Mouse (Mus musculus) heart, embryonic 14.5 days (tissue): Measurements from ENCODE around the gene Upf3b. TPM values are rescaled to one million over a fixed set of nuclear protein-coding genes. Genes with fewer than 3 reads are reported as not detected.
"Not testable (repeated sequence)": the region's sequence is repeated elsewhere in the genome, so short reads cannot be mapped to it uniquely, and the experiment has no call there.

ENCODE experiments used
- ATAC-seq: fragments of 200-750 bp; cut with Nextera tagmentation; 2 replicates; pipeline ENCODE4 v1.8.0; 2017; ENCODE audit warnings: low read depth, moderate TSS enrichment; ENCODE audit not compliant: insufficient number of reproducible peaks, insufficient read depth, low FRiP score
- H3K27ac ChIP-seq, 2 experiments: fragments of 200-500 bp in 1 of 2; fragments of 300-500 bp in 1 of 2; sonication (generic) in 1 of 2; replicated peaks in 1 of 2; 2 replicates each; pipeline ENCODE4 v1.5.1; 2012 to 2014; ENCODE audit warnings: low read depth in 2 of 2, low read length in 2 of 2, control low read depth in 1 of 2, mild to moderate bottlenecking in 1 of 2, mixed read lengths in 1 of 2; ENCODE audit not compliant: control insufficient read depth in 1 of 2, insufficient read depth in 1 of 2
- H3K27me3 ChIP-seq: fragments of 300-500 bp; sonication (generic); 2 replicates; pipeline ENCODE4 v1.6.1; 2014; ENCODE audit warnings: mild to moderate bottlenecking, low read length, control low read depth; ENCODE audit not compliant: control insufficient read depth, insufficient read depth
- H3K36me3 ChIP-seq: fragments of 300-500 bp; sonication (generic); 2 replicates; pipeline ENCODE4 v1.6.1; 2014; ENCODE audit warnings: mild to moderate bottlenecking, control low read depth, low read length, mixed read lengths; ENCODE audit not compliant: control insufficient read depth, insufficient read depth
- H3K4me1 ChIP-seq, 2 experiments: fragments of 200-500 bp in 1 of 2; fragments of 300-500 bp in 1 of 2; sonication (generic) in 1 of 2; 2 replicates each; pipeline ENCODE4 v1.6.1; 2012 to 2014; ENCODE audit warnings: low read length in 2 of 2, control low read depth in 1 of 2, mixed read lengths in 1 of 2; ENCODE audit not compliant: control insufficient read depth in 2 of 2, insufficient read depth in 2 of 2
- H3K4me2 ChIP-seq: fragments of 300-500 bp; sonication (generic); 2 replicates; pipeline ENCODE4 v1.6.1; 2014; ENCODE audit warnings: mild to moderate bottlenecking, low read length
- H3K4me3 ChIP-seq, 2 experiments: fragments of 200-500 bp in 1 of 2; fragments of 300-500 bp in 1 of 2; sonication (generic) in 1 of 2; 2 replicates each; pipeline ENCODE4 v1.5.1; 2012 to 2014; ENCODE audit warnings: low read length in 2 of 2, mild to moderate bottlenecking in 2 of 2, control low read depth in 1 of 2, low read depth in 1 of 2, moderate library complexity in 1 of 2; ENCODE audit not compliant: control insufficient read depth in 1 of 2, insufficient read depth in 1 of 2
- H3K9ac ChIP-seq: fragments of 300-500 bp; sonication (generic); 2 replicates; pipeline ENCODE4 v1.6.1; 2014; ENCODE audit warnings: mild to moderate bottlenecking, low read length
- H3K9me3 ChIP-seq: fragments of 300-500 bp; sonication (generic); 2 replicates; pipeline ENCODE4 v1.6.1; 2016; ENCODE audit warnings: low read length, control low read depth; ENCODE audit not compliant: control insufficient read depth
- WGBS: fragments of 180-500 bp; shearing (Covaris S2); extraction: QIAGEN DNeasy Blood & Tissue Kit; methylation state at CpG from one replicate; pipeline ENCODE4 v1.1.7; 2014; 5-methylcytosine and 5-hydroxymethylcytosine counted together
- polyA plus RNA-seq: library from polyadenylated mRNA; unstranded; fragments of >200 nt; fragmentation: Nextera tagmentation; extraction: Ambion mirVana; gene quantifications from 2 replicates; pipeline ENCODE4 v1.2.1, GENCODE M21; 2014

Upf3b gene
- 14.3 and 14.9 TPM in 2 replicates for polyA plus RNA-seq

DNA sequence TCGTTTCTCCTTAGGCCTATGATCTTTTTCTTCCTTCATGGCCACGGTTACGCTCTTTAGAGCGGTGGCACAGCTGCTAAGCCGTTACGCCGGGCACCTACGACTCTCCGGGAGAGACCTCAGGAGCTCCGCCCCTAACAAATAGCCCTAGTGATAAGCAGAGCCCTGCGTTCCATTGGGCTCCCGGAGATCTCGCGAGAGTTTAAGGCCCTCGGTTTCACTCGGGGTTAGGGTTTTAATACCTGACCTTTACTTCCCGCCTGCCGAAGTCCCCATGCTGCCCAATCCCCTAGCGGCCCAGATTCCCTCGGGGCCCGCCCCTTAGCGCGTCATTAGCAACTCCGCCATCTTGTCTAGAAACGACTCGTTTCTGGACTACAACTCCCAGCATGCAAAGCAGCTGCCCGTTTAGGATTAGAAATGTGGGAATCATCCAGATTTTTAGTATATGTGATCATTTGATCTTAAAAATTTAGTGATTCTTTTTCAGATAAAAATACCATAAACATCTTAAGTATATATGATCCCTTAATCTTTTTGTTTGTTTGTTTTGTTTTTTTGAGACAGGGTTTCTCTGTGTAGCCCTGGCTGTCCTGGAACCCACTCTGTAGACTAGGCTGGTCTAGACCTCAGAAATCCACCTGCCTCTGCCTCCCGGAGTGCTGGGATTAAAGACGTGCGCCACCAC lies at the start of gene Upf3b:
TSS of gene Upf3b (minus strand) at position 130 of the 688 bp plus-strand sequence.
- Histone ChIP-seq H3K27me3 (no peaks in the 10 kb centered on the region), H3K36me3 (no peaks in the 10 kb centered on the region), H3K9me3 (no peaks in the 10 kb centered on the region), H3K4me2 (peak within 1 kb of the TSS; percentile 75), H3K9ac (peak within 1 kb of the TSS; percentile 75), H3K4me1 (peaks cover 0 to 5% of the 10 kb centered on the region in 2 experiments; a peak in 1 of 4 replicates), H3K27ac (peak within 1 kb of the TSS; percentile 85 to 96), H3K4me3 (peak within 1 kb of the TSS; percentile 49 to 88)
- peak; percentile 99 for ATAC-seq
- 18% methylated on average over 30 of the region's 30 CpGs for WGBS

DNA sequence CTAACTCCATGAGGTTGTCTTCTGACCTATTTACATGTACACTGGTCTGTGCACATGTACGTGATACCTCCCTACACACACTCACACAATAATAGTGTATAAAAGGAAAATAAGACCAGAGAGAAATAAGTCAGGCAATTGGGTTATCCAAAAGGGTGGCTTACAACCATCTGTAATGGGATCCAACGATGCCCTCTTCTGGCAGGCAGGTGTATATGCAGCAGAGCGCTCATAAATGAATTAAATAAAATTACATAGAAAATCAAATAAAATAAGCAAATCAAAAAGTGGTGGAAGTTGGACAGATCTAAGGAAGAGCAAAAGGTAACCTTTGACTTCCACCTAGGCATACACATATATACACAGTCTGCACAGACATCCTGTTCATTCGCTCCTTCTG lies 47.7 kb upstream of the Upf3b start:
- Histone ChIP-seq H3K9ac (no peak overlapping the region), H3K4me2 (no peak overlapping the region), H3K27me3 (no peaks in the 10 kb centered on the region), H3K4me3 (no peak overlapping the region), H3K36me3 (peaks cover 7% of the 10 kb centered on the region; the same call in 1 of the 2 replicates), H3K9me3 (no peaks in the 10 kb centered on the region), H3K27ac (no peak overlapping the region), H3K4me1 (no peaks in the 10 kb centered on the region)
- no peak for ATAC-seq
- 54% methylated on average over 4 of the region's 4 CpGs for WGBS

DNA sequence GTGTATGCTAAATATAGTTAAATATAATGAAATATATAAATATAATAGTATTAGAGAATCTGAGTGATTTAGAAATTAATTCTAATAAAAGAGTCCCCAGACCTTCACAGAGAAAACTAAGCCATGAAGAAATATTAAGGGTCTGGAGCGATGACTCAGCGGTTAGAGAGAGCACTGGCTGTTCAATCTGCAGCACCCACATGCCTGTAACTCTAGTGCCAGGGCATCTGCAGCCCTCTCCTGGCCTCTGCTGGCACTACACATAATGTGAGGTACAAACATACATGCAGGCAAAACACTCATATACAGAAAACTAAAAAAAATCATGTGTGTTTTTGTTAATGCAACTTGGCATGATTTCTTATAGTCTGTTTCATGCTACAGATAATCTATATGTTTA lies 34.8 kb upstream of the Upf3b start:
- no peaks in the 10 kb centered on the region for H3K27me3 ChIP-seq
- no peak for ATAC-seq
- no peak overlapping the region for H3K4me2 ChIP-seq
- 88% methylated on average over 2 of the region's 2 CpGs for WGBS
- peaks cover 31% of the 10 kb centered on the region for H3K36me3 ChIP-seq
- no peaks in the 10 kb centered on the region for H3K4me1 ChIP-seq
- H3K9ac ChIP-seq, result no peak overlapping the region
- no peak overlapping the region for H3K4me3 ChIP-seq
- no peak overlapping the region for H3K27ac ChIP-seq
- H3K9me3 ChIP-seq, result no peaks in the 10 kb centered on the region

DNA sequence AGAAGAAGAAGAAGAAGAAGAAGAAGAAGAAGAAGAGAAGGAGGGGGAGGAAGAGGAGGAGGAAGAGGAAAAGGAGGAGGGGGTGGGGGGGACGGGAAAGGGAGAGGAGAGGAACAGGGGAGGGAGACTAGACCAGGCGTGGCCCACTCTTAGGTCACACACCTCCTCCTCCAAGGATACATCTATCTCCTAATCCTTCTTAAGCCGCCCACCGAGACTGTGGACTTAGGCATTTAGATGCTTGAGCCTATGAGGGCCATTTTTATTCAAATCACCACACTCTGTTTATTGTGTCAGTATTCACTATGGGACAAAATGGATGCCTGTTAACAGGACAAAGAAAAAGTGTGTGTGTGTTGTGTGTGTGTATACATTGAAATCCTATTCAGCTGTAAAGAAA lies 34.4 kb upstream of the Upf3b start:
- not testable (repeated sequence) for H3K4me2 ChIP-seq, H3K9me3 ChIP-seq, H3K4me3 ChIP-seq, H3K27me3 ChIP-seq, H3K9ac ChIP-seq, H3K4me1 ChIP-seq, H3K27ac ChIP-seq, ATAC-seq
- WGBS, result no CpG with 5 or more reads among the region's 4 CpGs
- H3K36me3 ChIP-seq, result peaks cover 31% of the 10 kb centered on the region

DNA sequence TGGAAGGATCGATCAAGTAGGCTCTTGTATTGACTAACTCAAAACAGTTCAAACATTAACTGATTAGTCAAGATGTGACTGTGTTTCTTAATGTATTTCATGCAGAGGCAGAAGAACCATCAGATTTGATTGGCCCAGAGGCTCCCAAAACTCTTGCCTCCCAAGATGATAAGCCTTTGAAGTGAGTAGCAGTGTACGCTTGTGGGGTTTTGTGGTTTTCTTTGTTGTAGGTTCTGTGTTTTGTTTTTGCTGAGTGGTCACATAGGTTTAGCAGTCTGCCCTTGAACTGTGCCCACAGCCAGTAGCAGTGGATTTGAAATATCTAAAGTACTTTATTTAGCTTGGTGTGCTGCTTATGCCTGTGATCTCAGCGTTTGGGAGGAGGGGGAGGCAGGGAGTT lies 31.6 kb upstream of the Upf3b start:
- WGBS, result 79% methylated on average over 3 of the region's 3 CpGs

DNA sequence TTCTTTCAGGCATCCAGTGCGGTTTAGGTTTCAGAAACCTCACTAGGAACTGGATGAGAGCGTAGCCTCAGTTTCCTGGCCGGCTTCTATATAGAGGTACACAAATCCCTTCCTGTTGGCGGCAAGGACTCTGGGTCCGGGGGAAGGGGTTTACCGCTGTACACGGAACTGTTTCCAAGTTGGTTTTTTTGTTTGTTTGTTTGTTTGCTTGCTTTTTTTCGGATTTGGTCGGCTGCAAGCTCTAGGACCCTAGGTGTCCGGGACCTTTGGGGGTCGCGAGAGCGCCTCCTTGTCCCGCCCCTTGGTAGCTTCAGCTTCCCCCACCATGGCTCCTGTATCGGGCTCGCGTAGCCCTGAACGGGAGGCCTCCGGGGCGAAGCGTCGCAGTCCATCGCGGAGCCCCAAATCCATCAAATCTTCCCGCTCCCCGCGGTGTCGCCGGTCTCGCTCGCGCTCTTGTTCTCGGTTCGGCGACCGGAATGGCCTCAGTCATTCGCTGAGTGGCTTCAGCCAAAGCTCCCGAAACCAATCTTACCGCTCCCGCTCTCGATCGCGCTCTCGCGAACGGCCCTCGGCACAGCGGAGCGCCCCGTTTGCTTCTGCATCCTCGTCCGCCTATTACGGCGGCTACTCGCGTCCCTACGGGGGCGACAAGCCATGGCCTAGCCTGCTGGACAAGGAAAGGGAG lies 16.7 kb upstream of the Upf3b start, which contains the start of gene Nkap:
TSS of gene Nkap (plus strand) at position 125 of the 688 bp plus-strand sequence.
- Histone ChIP-seq H3K4me1 (0 out of 4 replicates have a peak, but pooled peaks cover 2 to 7% of the 10 kb centered on the region in 2 experiments), H3K36me3 (0 out of 2 replicates have a peak, but pooled peaks cover 8% of the 10 kb centered on the region), H3K9me3 (no peaks in the 10 kb centered on the region), H3K27ac (peak within 1 kb of the TSS; percentile 66 to 79), H3K9ac (peak within 1 kb of the TSS; percentile 81), H3K4me2 (peak within 1 kb of the TSS; percentile 64), H3K27me3 (no peaks in the 10 kb centered on the region), H3K4me3 (peak within 1 kb of the TSS; percentile 65 to 94)
- peak; percentile 56; the same call in 1 of the 2 replicates for ATAC-seq
- WGBS, result 11% methylated on average over 58 of the region's 58 CpGs

More for the DNA sequence above, 31.6 kb upstream of the Upf3b start:
- ATAC-seq, result no peak
- Histone ChIP-seq H3K4me3 (no peak overlapping the region), H3K27me3 (no peaks in the 10 kb centered on the region), H3K9me3 (no peaks in the 10 kb centered on the region), H3K27ac (no peak overlapping the region), H3K4me1 (no peaks in the 10 kb centered on the region), H3K9ac (no peak overlapping the region), H3K4me2 (no peak overlapping the region), H3K36me3 (peaks cover 47% of the 10 kb centered on the region)

DNA sequence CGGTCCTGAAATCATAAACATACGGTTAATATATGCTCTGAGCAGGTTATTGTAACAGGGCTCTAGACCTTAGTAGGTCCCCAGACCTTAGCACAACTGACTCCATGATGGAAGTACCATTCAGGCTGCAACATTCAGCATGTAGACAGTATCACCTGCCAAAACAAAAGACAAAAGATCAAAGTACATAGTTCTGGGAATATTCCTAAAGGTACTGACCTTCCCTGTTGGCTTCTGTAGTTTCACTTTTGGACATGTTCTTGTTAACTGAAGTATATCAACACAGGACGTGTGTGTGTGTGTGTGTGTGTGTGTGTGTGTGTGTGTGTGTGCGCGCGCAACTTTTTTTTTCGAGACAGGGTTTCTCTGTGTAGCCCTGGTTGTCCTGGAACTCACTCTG lies 15.4 kb upstream of the Upf3b start:
- WGBS, result 82% methylated on average over 7 of the region's 7 CpGs
- no peaks in the 10 kb centered on the region for H3K36me3 ChIP-seq
- no peaks in the 10 kb centered on the region for H3K9me3 ChIP-seq
- ATAC-seq, result no peak
- H3K4me1 ChIP-seq, result 0 out of 4 replicates have a peak, but pooled peaks cover 2 to 7% of the 10 kb centered on the region in 2 experiments
- H3K9ac ChIP-seq, result no peak overlapping the region
- H3K27me3 ChIP-seq, result no peaks in the 10 kb centered on the region
- no peak overlapping the region for H3K4me3 ChIP-seq
- no peak overlapping the region for H3K4me2 ChIP-seq
- H3K27ac ChIP-seq, result no peak overlapping the region
